Mouse (Mus musculus) stomach, postnatal 0 days (tissue): ENCODE data around the gene Pdzd2. TPM values are rescaled to one million over a fixed set of nuclear protein-coding genes. Genes with fewer than 3 reads are reported as not detected.

Experiments used
- ATAC-seq: fragments of 200-750 bp; cut with Nextera tagmentation; 2 replicates; pipeline ENCODE4 v1.8.0; 2017; ENCODE audit not compliant: low FRiP score, low TSS enrichment
- DNase-seq: peaks from one replicate; pipeline ENCODE4 v3.0.0-alpha.2; 2016; ENCODE audit warnings: low spot score
- H3K27ac ChIP-seq: fragments of 300-500 bp; sonication (generic); replicated peaks from 2 replicates; pipeline ENCODE4 v1.5.1; 2014; ENCODE audit warnings: mild to moderate bottlenecking, control low read depth
- H3K27me3 ChIP-seq: fragments of 300-500 bp; sonication (generic); 2 replicates; pipeline ENCODE4 v1.6.1; 2014; ENCODE audit warnings: low read length; ENCODE audit not compliant: control insufficient read depth, insufficient read depth
- H3K36me3 ChIP-seq: fragments of 300-500 bp; sonication (generic); 2 replicates; pipeline ENCODE4 v1.6.1; 2014; ENCODE audit warnings: low read length, mixed read lengths; ENCODE audit not compliant: control insufficient read depth, insufficient read depth
- H3K4me1 ChIP-seq: fragments of 300-500 bp; sonication (generic); replicated peaks from 2 replicates; pipeline ENCODE4 v1.6.1; 2014; ENCODE audit warnings: antibody characterized with exemption; ENCODE audit not compliant: control insufficient read depth, insufficient read depth
- H3K4me2 ChIP-seq: fragments of 300-500 bp; sonication (generic); replicated peaks from 2 replicates; pipeline ENCODE4 v1.6.1; 2014; ENCODE audit warnings: low read depth, mild to moderate bottlenecking, control low read depth, moderate library complexity
- H3K4me3 ChIP-seq: fragments of 300-500 bp; sonication (generic); 2 replicates; pipeline ENCODE4 v1.5.1; 2014; ENCODE audit warnings: low read depth, low read length, control low read depth
- H3K9ac ChIP-seq: fragments of 300-500 bp; sonication (generic); 2 replicates; pipeline ENCODE4 v1.6.1; 2014; ENCODE audit warnings: mild to moderate bottlenecking, low read length, control low read depth, mixed read lengths
- H3K9me3 ChIP-seq: fragments of 300-500 bp; sonication (generic); 2 replicates; pipeline ENCODE4 v1.6.1; 2016; ENCODE audit warnings: low read length; ENCODE audit not compliant: control insufficient read depth
- CTCF ChIP-seq: IDR thresholded peaks from 2 replicates; pipeline ENCODE4 v1.5.1; 2016; ENCODE audit warnings: antibody characterized with exemption, low read depth, mild to moderate bottlenecking, moderate library complexity
- EP300 ChIP-seq: optimal IDR thresholded peaks from 2 replicates; pipeline ENCODE3; 2016; ENCODE audit warnings: antibody characterized with exemption
- WGBS: fragments of 180-500 bp; shearing (Covaris S2); extraction: QIAGEN DNeasy Blood & Tissue Kit; methylation state at CpG from one replicate; pipeline ENCODE4 v1.1.7; 2014; 5-methylcytosine and 5-hydroxymethylcytosine counted together
- polyA plus RNA-seq: library from polyadenylated mRNA; unstranded; fragments of >200 nt; fragmentation: Nextera tagmentation; extraction: Ambion mirVana; gene quantifications from 2 replicates; pipeline ENCODE4 v1.2.1, GENCODE M21; 2015

The Pdzd2 gene
- polyA plus RNA-seq, 1 experiment from 2014 or later, result 19.1 TPM

DNA sequence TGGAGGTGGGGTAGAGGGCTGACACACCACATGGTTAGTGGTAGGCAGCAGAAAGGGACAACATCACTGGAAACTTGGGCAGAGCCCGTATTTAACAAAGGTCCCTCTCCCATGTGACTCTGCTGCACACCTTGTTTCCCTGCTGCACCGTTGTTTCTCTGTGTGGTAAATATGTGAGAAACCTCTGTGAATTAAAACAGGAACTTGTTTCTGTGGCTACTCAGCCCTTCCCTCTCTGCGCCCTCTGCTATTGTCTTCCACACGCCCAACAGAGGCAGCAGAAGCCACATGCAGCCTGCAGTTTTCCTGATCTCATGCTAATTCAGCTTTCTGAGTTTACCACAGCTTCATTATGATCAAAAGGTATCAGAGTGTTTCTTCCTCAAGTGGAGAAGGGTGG lies 239.1 kb downstream of the Pdzd2 start:
- Histone ChIP-seq H3K27me3 (no peaks in the 10 kb centered on the region), H3K4me1 (0 out of 2 replicates have a peak, but pooled peaks cover 2% of the 10 kb centered on the region), H3K36me3 (no peaks in the 10 kb centered on the region), H3K4me2 (no peak overlapping the region), H3K9ac (no peak overlapping the region), H3K27ac (no peak overlapping the region), H3K4me3 (no peak overlapping the region), H3K9me3 (no peaks in the 10 kb centered on the region)
- TF ChIP-seq EP300 (no peak), CTCF (no peak)
- 70% methylated on average over 4 of the region's 4 CpGs for WGBS
- ATAC-seq, result no peak
- DNase-seq, result no peak

- H3K4me3 ChIP-seq, result no peak overlapping the region
- no peaks in the 10 kb centered on the region for H3K9me3 ChIP-seq
- H3K36me3 ChIP-seq, result no peaks in the 10 kb centered on the region
- peaks cover 6% of the 10 kb centered on the region for H3K4me1 ChIP-seq
- ATAC-seq, result no peak
- TF ChIP-seq CTCF, result no peak
- TF ChIP-seq EP300, result no peak
- H3K9ac ChIP-seq, result no peak overlapping the region
- H3K27ac ChIP-seq, result no peak overlapping the region
- no peaks in the 10 kb centered on the region for H3K27me3 ChIP-seq
- DNase-seq, result no peak
- no peak overlapping the region for H3K4me2 ChIP-seq
Measured at GRCm38 (mm10) chr15:12494084-12494483, 245.6 kb downstream of the Pdzd2 start.

- 30% methylated on average over 7 of the region's 7 CpGs for WGBS
- H3K27ac ChIP-seq, result peak overlapping the region; percentile 80
- ATAC-seq, result no peak
Measured at GRCm38 (mm10) chr15:12493258-12493657, 246.5 kb downstream of the Pdzd2 start.

DNA sequence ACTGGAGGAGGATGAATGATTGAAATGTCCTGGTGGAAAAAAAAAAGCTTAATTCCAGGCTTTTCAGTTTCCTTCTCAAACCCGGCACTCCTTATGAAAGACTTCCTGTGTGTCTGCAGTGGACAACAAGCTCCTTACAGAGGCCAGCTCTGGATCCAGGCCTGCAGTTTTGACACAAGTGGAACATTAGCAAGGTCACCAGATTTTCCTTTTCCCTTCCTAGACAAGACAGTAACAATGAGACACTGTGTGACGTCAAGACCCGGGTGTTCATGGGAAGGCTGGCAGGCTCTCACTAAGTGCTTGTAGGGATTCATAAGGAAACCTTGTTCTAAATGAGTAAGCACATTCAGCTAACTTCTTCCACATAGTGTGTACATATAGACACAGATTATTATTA lies 248.8 kb downstream of the Pdzd2 start:
- peaks cover 6% of the 10 kb centered on the region for H3K4me1 ChIP-seq
- peak overlapping the region; percentile 80 for H3K27ac ChIP-seq
- H3K9me3 ChIP-seq, result no peaks in the 10 kb centered on the region
- no peak overlapping the region for H3K9ac ChIP-seq
- WGBS, result 27% methylated on average over 3 of the region's 3 CpGs
- no peaks in the 10 kb centered on the region for H3K27me3 ChIP-seq
- H3K36me3 ChIP-seq, result no peaks in the 10 kb centered on the region
- ATAC-seq (peak; percentile 63), DNase-seq (peak; percentile 39)
- H3K4me3 ChIP-seq, result no peak overlapping the region
- H3K4me2 ChIP-seq, result 0 out of 2 replicates have a peak overlapping the region, but pooled peaks have one; percentile 2
- TF ChIP-seq EP300, result no peak
- TF ChIP-seq CTCF, result no peak

More at GRCm38 (mm10) chr15:12493258-12493657, 246.5 kb downstream of the Pdzd2 start:
- Histone ChIP-seq H3K36me3 (no peaks in the 10 kb centered on the region), H3K4me1 (peaks cover 6% of the 10 kb centered on the region), H3K9me3 (no peaks in the 10 kb centered on the region), H3K4me3 (no peak overlapping the region), H3K9ac (peak overlapping the region; percentile 18; the same call in 1 of the 2 replicates), H3K4me2 (peak overlapping the region; percentile 20; the same call in 1 of the 2 replicates), H3K27me3 (no peaks in the 10 kb centered on the region)
- peak; percentile 30 for DNase-seq
- TF ChIP-seq EP300 (no peak), CTCF (no peak)

DNA sequence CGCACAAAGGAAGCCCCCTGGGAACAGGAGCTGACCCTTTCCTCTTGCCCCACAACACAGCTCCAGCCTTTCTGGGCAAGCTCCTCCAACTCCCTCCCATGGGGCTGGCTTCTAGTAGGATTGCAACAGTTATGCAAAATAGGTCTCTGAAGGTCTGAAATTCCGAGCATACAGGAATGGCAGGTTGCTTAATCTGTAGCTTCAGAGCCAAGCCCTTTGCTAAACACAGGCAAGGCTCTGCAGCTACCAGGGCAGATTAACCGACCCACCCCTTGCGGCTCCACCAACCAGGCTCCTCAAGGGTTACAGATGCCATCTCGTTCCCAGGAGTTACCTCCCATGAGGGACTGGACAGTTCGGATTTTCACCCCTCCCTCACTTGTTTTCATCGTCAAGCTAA lies 249.2 kb downstream of the Pdzd2 start:
- WGBS, result 20% methylated on average over 7 of the region's 7 CpGs
- ATAC-seq (peak; percentile 90), DNase-seq (peak; percentile 73)
- Histone ChIP-seq H3K4me3 (no peak overlapping the region), H3K27ac (peak overlapping the region; percentile 80), H3K36me3 (no peaks in the 10 kb centered on the region), H3K9ac (peak overlapping the region; percentile 35; the same call in 1 of the 2 replicates), H3K4me2 (0 out of 2 replicates have a peak overlapping the region, but pooled peaks have one; percentile 2), H3K27me3 (no peaks in the 10 kb centered on the region), H3K4me1 (peaks cover 6% of the 10 kb centered on the region), H3K9me3 (no peaks in the 10 kb centered on the region)
- no peak for TF ChIP-seq CTCF
- peak; percentile 58 for TF ChIP-seq EP300

DNA sequence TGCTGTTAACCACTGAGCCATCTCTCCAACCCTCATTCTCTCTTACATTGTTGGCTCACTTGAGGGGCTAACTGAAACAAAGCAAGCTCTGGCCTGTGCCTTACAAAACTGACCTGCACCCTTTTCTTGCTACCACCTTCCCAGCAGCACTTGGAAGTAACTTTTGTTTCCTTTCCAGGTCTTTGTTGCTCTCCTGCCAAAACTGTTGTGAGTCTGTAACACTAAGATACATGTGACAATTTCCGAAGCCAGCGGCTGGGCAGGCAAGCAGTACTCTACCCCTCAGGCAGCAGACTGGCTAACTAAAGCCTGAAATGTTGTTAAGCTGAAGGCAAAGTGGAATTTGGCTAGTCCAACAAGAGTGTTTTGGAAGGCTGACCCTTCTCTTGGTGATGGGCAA lies 251.4 kb downstream of the Pdzd2 start:
- Histone ChIP-seq H3K9me3 (no peaks in the 10 kb centered on the region), H3K36me3 (no peaks in the 10 kb centered on the region), H3K27me3 (no peaks in the 10 kb centered on the region), H3K4me3 (no peak overlapping the region), H3K27ac (no peak overlapping the region), H3K4me1 (peaks cover 6% of the 10 kb centered on the region), H3K9ac (no peak overlapping the region), H3K4me2 (no peak overlapping the region)
- 98% methylated on average over 2 of the region's 2 CpGs for WGBS
- DNase-seq (no peak), ATAC-seq (no peak)
- TF ChIP-seq CTCF (no peak), EP300 (no peak)
